Mouse (Mus musculus) heart, postnatal 0 days (tissue): ENCODE measurements around the gene Mterf4. TPM values are rescaled to one million over a fixed set of nuclear protein-coding genes. Genes with fewer than 3 reads are reported as not detected.
"Not testable (repeated sequence)": the region's sequence is repeated elsewhere in the genome, so short reads cannot be mapped to it uniquely, and the experiment has no call there.

Experiments
- ATAC-seq: fragments of 200-750 bp; cut with Nextera tagmentation; 2 replicates; pipeline ENCODE4 v1.8.0; 2017; ENCODE audit warnings: low read depth, moderate number of reproducible peaks, moderate library complexity; ENCODE audit not compliant: insufficient read depth
- DNase-seq: peaks from one replicate; pipeline ENCODE4 v3.0.0-alpha.2; 2016; ENCODE audit warnings: low spot score
- H3K27ac ChIP-seq: fragments of 300-500 bp; sonication (generic); 2 replicates; pipeline ENCODE4 v1.5.1; 2014; ENCODE audit warnings: low read depth, mild to moderate bottlenecking
- H3K27me3 ChIP-seq: fragments of 300-500 bp; sonication (generic); 2 replicates; pipeline ENCODE4 v1.6.1; 2014; ENCODE audit warnings: low read length, mixed read lengths; ENCODE audit not compliant: control insufficient read depth, insufficient read depth
- H3K36me3 ChIP-seq: fragments of 300-500 bp; sonication (generic); replicated peaks from 2 replicates; pipeline ENCODE4 v1.6.1; 2014; ENCODE audit warnings: low read length, mixed read lengths; ENCODE audit not compliant: control insufficient read depth, insufficient read depth
- H3K4me1 ChIP-seq: fragments of 300-500 bp; sonication (generic); 2 replicates; pipeline ENCODE4 v1.6.1; 2014; ENCODE audit warnings: antibody characterized with exemption; ENCODE audit not compliant: control insufficient read depth, insufficient read depth
- H3K4me2 ChIP-seq: fragments of 300-500 bp; sonication (generic); 2 replicates; pipeline ENCODE4 v1.6.1; 2014; ENCODE audit warnings: low read depth, mild to moderate bottlenecking, low read length, moderate library complexity
- H3K4me3 ChIP-seq: fragments of 300-500 bp; sonication (generic); 2 replicates; pipeline ENCODE4 v1.5.1; 2014; ENCODE audit warnings: low read depth, low read length
- H3K9ac ChIP-seq: fragments of 300-500 bp; sonication (generic); replicated peaks from 2 replicates; pipeline ENCODE4 v1.6.1; 2014; ENCODE audit warnings: low read depth, low read length, mixed read lengths
- H3K9me3 ChIP-seq: fragments of 300-500 bp; sonication (generic); replicated peaks from 2 replicates; pipeline ENCODE4 v1.6.1; 2016; ENCODE audit warnings: low read length; ENCODE audit not compliant: control insufficient read depth
- CTCF ChIP-seq: IDR thresholded peaks from 2 replicates; pipeline ENCODE4 v1.5.1; 2016; ENCODE audit warnings: antibody characterized with exemption, control low read depth, low read depth
- EP300 ChIP-seq: IDR thresholded peaks from 2 replicates; pipeline ENCODE4 v1.6.1; 2016; ENCODE audit warnings: antibody characterized with exemption, low read depth
- WGBS: fragments of 180-500 bp; shearing (Covaris S2); extraction: QIAGEN DNeasy Blood & Tissue Kit; methylation state at CpG from one replicate; pipeline ENCODE4 v1.1.7; 2014; 5-methylcytosine and 5-hydroxymethylcytosine counted together
- polyA plus RNA-seq: library from polyadenylated mRNA; unstranded; fragments of >200 nt; fragmentation: Nextera tagmentation; extraction: Ambion mirVana; gene quantifications from 2 replicates; pipeline ENCODE4 v1.2.1, GENCODE M21; 2015
- total RNA-seq: library from RNA; depleted of rRNA; stranded (reverse); fragments of >200 nt; gene quantifications from 2 replicates; pipeline ENCODE4 v1.2.3, GENCODE M21; 2014; ENCODE audit warnings: low replicate concordance

Gene Mterf4
- total and polyA plus RNA-seq, 2 experiments from 2014 or later, result 17.4 to 17.8 TPM

DNA sequence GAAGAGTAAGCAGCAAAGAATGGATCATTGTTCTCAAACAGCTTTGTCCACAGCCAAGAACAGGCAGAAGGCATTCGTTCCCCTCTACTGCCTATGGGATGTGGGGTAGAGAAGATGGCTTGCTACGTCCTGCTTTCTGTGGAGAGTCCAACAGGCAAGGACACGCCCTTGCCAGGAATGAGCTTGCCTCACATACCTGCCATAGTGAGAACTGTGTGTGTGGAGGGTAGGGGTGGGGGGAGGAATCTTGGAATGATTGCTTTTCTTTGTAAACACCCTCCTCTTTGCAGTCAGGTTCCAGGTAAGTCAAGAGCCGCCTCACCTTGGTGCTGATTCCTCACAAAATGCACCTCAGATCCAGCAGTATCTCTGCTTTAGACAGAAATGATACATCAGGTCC, 5.9 kb downstream of the Mterf4 start:
- Histone ChIP-seq H3K36me3 (peaks cover 71% of the 10 kb centered on the region), H3K9ac (no peak overlapping the region), H3K4me1 (no peaks in the 10 kb centered on the region), H3K27me3 (no peaks in the 10 kb centered on the region), H3K9me3 (no peaks in the 10 kb centered on the region), H3K4me3 (no peak overlapping the region), H3K27ac (no peak overlapping the region), H3K4me2 (no peak overlapping the region)
- WGBS, result 80% methylated on average over 4 of the region's 4 CpGs
- DNase-seq (no peak), ATAC-seq (no peak)
- no peak for TF ChIP-seq CTCF
- TF ChIP-seq EP300, result no peak

GRCm38 (mm10) chr1:93294491-93294890, 11.2 kb downstream of the Mterf4 start:
- H3K4me3 ChIP-seq, H3K27ac ChIP-seq, DNase-seq, H3K4me2 ChIP-seq, H3K4me1 ChIP-seq, H3K9me3 ChIP-seq, ATAC-seq, H3K27me3 ChIP-seq, H3K9ac ChIP-seq: not testable (repeated sequence)
- H3K36me3 ChIP-seq, result peaks cover 31% of the 10 kb centered on the region
- 67% methylated on average over 3 of the region's 3 CpGs for WGBS

DNA sequence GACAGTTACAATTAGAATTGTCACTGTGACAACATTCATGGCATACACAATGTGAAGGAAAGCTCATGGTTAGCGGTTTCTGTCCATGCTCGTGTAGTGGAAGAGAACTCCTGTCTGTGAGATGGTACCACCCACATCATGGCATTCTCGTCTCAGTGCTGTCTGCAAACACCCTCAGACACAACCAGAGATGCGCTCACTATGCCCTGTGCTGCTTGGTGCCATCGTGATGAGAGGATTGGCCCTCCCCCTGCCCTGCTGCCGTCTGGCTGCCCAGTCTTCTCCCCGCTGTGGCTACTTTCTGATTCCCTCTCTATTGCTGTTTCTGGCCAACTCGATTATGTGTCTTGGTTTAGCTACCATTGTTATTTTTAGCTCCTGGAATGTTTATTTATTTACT, 13.7 kb downstream of the Mterf4 start:
- DNase-seq (no peak), ATAC-seq (no peak)
- Histone ChIP-seq H3K27me3 (no peaks in the 10 kb centered on the region), H3K4me3 (no peak overlapping the region), H3K4me2 (no peak overlapping the region), H3K4me1 (no peaks in the 10 kb centered on the region), H3K9ac (no peak overlapping the region), H3K36me3 (peaks cover 14% of the 10 kb centered on the region; the same call in 1 of the 2 replicates), H3K9me3 (no peaks in the 10 kb centered on the region), H3K27ac (no peak overlapping the region)
- TF ChIP-seq CTCF (no peak), EP300 (no peak)
- whole genome bisulfite sequencing, result 77% methylated on average over 8 of the region's 8 CpGs

DNA sequence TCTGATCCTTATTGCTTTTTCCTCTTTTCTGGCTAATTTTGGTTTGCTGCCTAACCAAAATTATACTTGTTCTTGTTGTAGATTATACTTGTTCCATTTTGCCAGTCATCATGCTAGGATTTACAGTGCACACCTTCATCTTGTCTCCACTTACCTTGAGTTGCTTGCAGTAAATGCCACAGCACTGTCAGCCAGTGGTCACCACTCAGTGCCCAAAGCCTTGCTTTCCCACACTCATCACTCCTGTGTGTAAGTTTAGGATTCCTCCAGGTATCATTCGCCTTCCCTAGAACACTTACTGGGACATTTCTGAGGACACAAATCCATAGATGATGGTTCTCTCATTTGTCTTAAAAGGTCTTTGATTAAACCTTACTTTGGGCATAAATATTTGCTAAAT, 14.1 kb downstream of the Mterf4 start:
- no peak overlapping the region for H3K27ac ChIP-seq
- ATAC-seq, result no peak
- H3K4me1 ChIP-seq, result no peaks in the 10 kb centered on the region
- H3K9ac ChIP-seq, result no peak overlapping the region
- no peak for TF ChIP-seq EP300
- H3K36me3 ChIP-seq, result peaks cover 10% of the 10 kb centered on the region; the same call in 1 of the 2 replicates
- H3K4me2 ChIP-seq, result no peak overlapping the region
- DNase-seq, result no peak
- H3K27me3 ChIP-seq, result no peaks in the 10 kb centered on the region
- WGBS, result 73% methylated on average over 1 of the region's 1 CpGs
- no peaks in the 10 kb centered on the region for H3K9me3 ChIP-seq
- no peak overlapping the region for H3K4me3 ChIP-seq

GRCm38 (mm10) chr1:93290956-93291355, 14.8 kb downstream of the Mterf4 start:
- Histone ChIP-seq H3K4me1 (no peaks in the 10 kb centered on the region), H3K9me3 (no peaks in the 10 kb centered on the region), H3K9ac (no peak overlapping the region), H3K27ac (no peak overlapping the region), H3K4me2 (no peak overlapping the region), H3K4me3 (no peak overlapping the region), H3K27me3 (no peaks in the 10 kb centered on the region), H3K36me3 (peaks cover 5% of the 10 kb centered on the region; the same call in 1 of the 2 replicates)
- ATAC-seq, result no peak
- TF ChIP-seq CTCF (no peak), EP300 (no peak)
- DNase-seq, result no peak
- WGBS, result 63% methylated on average over 4 of the region's 4 CpGs

DNA sequence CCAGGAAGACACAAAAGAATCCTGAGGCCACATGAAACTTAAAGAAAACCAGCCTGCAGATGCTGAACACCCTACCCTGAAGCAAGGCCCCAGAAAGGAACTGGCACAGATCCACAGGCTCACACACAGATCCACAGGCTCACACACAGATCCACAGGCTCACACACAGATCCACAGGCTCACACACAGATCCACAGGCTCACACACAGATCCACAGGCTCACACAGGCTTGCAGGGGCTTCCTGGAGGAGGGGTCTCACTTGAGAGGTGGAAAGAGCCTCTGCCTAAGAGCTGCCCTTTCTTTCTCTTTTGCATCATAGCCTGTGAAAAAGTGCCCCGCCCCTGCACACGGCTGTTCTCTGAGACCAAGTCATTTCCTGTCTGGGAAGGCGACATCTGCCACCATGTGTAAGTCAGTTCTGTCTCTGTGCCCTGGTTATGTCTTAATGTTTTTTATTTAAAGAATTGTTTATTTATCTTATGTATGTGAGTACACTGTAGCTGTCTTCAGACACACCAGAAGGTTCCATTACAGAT, 16.0 kb downstream of the Mterf4 start:
- no peak for TF ChIP-seq EP300
- TF ChIP-seq CTCF, result no peak
- Histone ChIP-seq H3K4me3 (no peak overlapping the region), H3K9ac (no peak overlapping the region), H3K4me1 (no peaks in the 10 kb centered on the region), H3K9me3 (no peaks in the 10 kb centered on the region), H3K36me3 (no peaks in the 10 kb centered on the region), H3K27ac (no peak overlapping the region), H3K4me2 (no peak overlapping the region), H3K27me3 (no peaks in the 10 kb centered on the region)
- ATAC-seq, result no peak
- 47% methylated on average over 3 of the region's 3 CpGs for WGBS
- DNase-seq, result no peak
